Mouse (Mus musculus): ENCODE data around the gene Acot4.

- no peak for TF ChIP-seq CTCF (IDR thresholded peaks at IDR 0.05; ENCODE audit: low read depth, low read length)
- no peak for TF ChIP-seq POLR2A (IDR thresholded peaks at IDR 0.05; ENCODE audit: insufficient read depth, low read length)
Observed at GRCm38 (mm10) chr12:83997221-83997620, 41.0 kb upstream of the Acot4 start.

All from ES-Bruce4 (cell line).